Mouse (Mus musculus): ENCODE measurements around the gene Sh3glb2.

DNA sequence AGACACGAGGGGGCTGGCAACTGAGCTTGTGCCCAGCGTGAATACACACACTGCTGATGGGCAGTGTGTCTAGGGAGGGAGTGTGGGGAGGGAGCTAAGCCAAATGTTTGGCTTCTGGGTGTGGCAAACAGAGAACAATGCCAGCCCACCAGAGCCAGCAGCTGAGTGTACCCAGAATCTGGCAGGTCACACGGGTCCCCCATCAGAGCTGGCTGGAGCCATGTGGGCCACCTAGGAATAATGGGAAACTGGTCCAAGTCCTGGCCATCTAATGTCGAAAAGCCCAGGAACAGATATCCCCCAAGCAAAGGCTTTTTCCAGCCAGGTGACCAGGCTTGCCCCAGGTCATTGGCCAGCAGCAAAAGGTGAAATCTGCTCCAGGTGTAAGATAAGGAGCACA is 3.3 kb downstream of the Sh3glb2 start:
- TF ChIP-seq CTCF (IDR thresholded peaks at IDR 0.05; ENCODE audit: borderline replicate concordance, insufficient read depth, low read length): no peak
- TF ChIP-seq POLR2A (IDR thresholded peaks at IDR 0.05; ENCODE audit: low read depth, low read length): no peak

All from embryonic fibroblast, embryonic 13.5 days (primary cell).